Mouse (Mus musculus): ENCODE results near the gene Gm47969. TPM values are rescaled to one million over a fixed set of nuclear protein-coding genes. Genes with fewer than 3 reads are reported as not detected.

The Gm47969 gene
- polyA plus RNA-seq, 1 experiment: not detected

GRCm38 (mm10) chr1:83066577-83066976 lies 21.8 kb downstream of the Gm47969 start:
- H3K27ac ChIP-seq (ENCODE audit: insufficient read depth, low read length): no peak overlapping the region
- H3K4me3 ChIP-seq (ENCODE audit: insufficient read depth, low read length): no peak overlapping the region
- H3K4me1 ChIP-seq (ENCODE audit: control insufficient read depth, insufficient read depth, low read length): no peaks in the 10 kb centered on the region; the same call in 1 of the 2 replicates
- TF ChIP-seq CTCF (IDR thresholded peaks at IDR 0.05; ENCODE audit: extremely low read depth, insufficient read depth, low read length) (no peak), POLR2A (IDR thresholded peaks at IDR 0.05; ENCODE audit: extremely low read depth, insufficient read depth, low read length) (no peak)

DNA sequence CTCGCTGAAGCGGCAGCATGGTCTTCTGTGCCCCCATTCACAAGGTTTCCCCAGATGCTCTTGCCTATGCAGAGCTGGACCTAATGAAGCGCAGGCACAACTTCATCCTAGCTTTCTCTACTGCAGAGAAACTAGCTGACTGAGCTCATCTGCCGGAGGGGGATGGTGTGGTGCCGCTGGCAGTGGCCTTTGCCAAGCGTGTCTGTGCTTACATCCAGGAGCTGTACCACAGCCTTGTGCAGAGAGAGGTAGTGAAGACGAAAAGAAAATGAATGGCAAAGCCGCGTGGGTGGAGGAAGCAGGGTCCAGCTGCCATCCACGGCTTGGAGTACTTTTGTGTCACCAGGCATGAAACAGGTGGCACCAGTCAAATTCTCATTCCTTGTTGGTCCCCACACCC lies 22.5 kb downstream of the Gm47969 start:
- Histone ChIP-seq H3K4me3 (ENCODE audit: insufficient read depth, low read length) (0 out of 2 replicates have a peak overlapping the region, but pooled peaks have one; percentile 4), H3K27ac (ENCODE audit: insufficient read depth, low read length) (no peak overlapping the region), H3K4me1 (ENCODE audit: control insufficient read depth, insufficient read depth, low read length) (no peaks in the 10 kb centered on the region; the same call in 1 of the 2 replicates)
- no peak for TF ChIP-seq CTCF (IDR thresholded peaks at IDR 0.05; ENCODE audit: extremely low read depth, insufficient read depth, low read length)
- no peak for TF ChIP-seq POLR2A (IDR thresholded peaks at IDR 0.05; ENCODE audit: extremely low read depth, insufficient read depth, low read length)

DNA sequence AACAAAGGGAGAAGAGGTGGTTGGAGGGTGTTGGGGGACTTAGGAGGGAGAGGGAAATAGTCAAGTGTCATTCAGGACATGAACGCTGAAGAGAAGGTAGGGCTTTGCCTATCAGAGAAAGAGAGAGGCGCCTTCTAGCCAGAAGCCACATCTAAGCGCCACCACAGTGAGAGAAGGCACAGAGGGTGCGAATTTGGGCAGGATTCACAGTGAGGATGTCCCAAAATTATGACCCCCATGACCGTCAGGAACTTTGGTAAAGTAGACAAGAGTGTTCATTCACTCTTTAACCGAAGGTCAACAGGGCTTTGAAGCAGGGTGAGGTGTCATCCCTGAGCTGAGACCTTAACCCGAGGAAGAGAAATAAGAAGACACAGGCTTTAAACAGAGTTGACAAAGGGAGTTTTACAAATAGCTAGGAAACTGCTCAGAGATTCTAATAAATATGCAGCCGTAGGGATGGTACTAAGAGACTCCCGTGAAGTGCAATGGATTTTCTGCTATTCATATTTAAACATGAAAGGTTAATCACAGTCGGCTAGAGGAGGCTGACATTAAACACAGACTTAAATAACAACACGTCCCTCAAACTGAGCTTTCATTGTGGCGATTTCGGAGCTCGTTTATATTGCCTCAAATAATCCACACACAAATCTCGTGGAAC lies 30.9 kb downstream of the Gm47969 start:
- no peak for TF ChIP-seq CTCF (IDR thresholded peaks at IDR 0.05; ENCODE audit: extremely low read depth, insufficient read depth, low read length)
- TF ChIP-seq POLR2A (IDR thresholded peaks at IDR 0.05; ENCODE audit: extremely low read depth, insufficient read depth, low read length): no peak
- Histone ChIP-seq H3K27ac (ENCODE audit: insufficient read depth, low read length) (no peak overlapping the region), H3K4me1 (ENCODE audit: control insufficient read depth, insufficient read depth, low read length) (no peaks in the 10 kb centered on the region), H3K4me3 (ENCODE audit: insufficient read depth, low read length) (0 out of 2 replicates have a peak overlapping the region, but pooled peaks have one; percentile 1)

GRCm38 (mm10) chr1:83076190-83076917 lies 31.6 kb downstream of the Gm47969 start:
- peak; percentile 66 for TF ChIP-seq CTCF (IDR thresholded peaks at IDR 0.05; ENCODE audit: extremely low read depth, insufficient read depth, low read length)
- no peak for TF ChIP-seq POLR2A (IDR thresholded peaks at IDR 0.05; ENCODE audit: extremely low read depth, insufficient read depth, low read length)
- H3K4me3 ChIP-seq (ENCODE audit: insufficient read depth, low read length): 0 out of 2 replicates have a peak overlapping the region, but pooled peaks have one; percentile 1
- no peak overlapping the region for H3K27ac ChIP-seq (ENCODE audit: insufficient read depth, low read length)
- no peaks in the 10 kb centered on the region for H3K4me1 ChIP-seq (ENCODE audit: control insufficient read depth, insufficient read depth, low read length)

- no peaks in the 10 kb centered on the region for H3K4me1 ChIP-seq (ENCODE audit: control insufficient read depth, insufficient read depth, low read length)
- no peak overlapping the region for H3K27ac ChIP-seq (ENCODE audit: insufficient read depth, low read length)
- TF ChIP-seq POLR2A (IDR thresholded peaks at IDR 0.05; ENCODE audit: extremely low read depth, insufficient read depth, low read length) (no peak), CTCF (IDR thresholded peaks at IDR 0.05; ENCODE audit: extremely low read depth, insufficient read depth, low read length) (no peak)
- no peak overlapping the region for H3K4me3 ChIP-seq (ENCODE audit: insufficient read depth, low read length)
These were observed 32.3 kb downstream of the Gm47969 start for GRCm38 (mm10) chr1:83077016-83077415.

GRCm38 (mm10) chr1:83084790-83085189 lies 40.1 kb downstream of the Gm47969 start:
- no peak for TF ChIP-seq POLR2A (IDR thresholded peaks at IDR 0.05; ENCODE audit: extremely low read depth, insufficient read depth, low read length)
- no peak for TF ChIP-seq CTCF (IDR thresholded peaks at IDR 0.05; ENCODE audit: extremely low read depth, insufficient read depth, low read length)
- Histone ChIP-seq H3K4me3 (ENCODE audit: insufficient read depth, low read length) (no peak overlapping the region), H3K27ac (ENCODE audit: insufficient read depth, low read length) (no peak overlapping the region), H3K4me1 (ENCODE audit: control insufficient read depth, insufficient read depth, low read length) (no peaks in the 10 kb centered on the region)

DNA sequence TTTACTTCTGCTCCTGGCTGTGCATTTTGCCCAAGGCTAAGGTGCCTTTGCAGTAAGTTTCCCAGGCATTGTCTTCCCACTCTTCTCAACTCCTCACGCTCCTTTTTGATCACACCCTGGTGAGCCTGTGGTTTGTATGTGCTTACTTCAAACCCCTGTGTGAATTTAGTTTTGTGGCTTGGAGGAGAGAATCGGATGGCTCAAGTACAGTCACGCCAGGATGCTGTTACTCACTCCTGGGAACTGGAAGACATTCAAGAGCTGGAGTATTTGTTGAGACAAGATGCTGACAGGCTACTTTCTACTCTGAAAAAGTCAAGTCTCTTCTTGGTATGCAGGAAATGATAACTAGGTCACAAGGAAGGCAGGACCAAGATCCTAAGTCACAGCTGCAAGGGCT lies 46.5 kb downstream of the Gm47969 start:
- no peak overlapping the region for H3K27ac ChIP-seq (ENCODE audit: insufficient read depth, low read length)
- H3K4me3 ChIP-seq (ENCODE audit: insufficient read depth, low read length): no peak overlapping the region
- no peak for TF ChIP-seq POLR2A (IDR thresholded peaks at IDR 0.05; ENCODE audit: extremely low read depth, insufficient read depth, low read length)
- no peak for TF ChIP-seq CTCF (IDR thresholded peaks at IDR 0.05; ENCODE audit: extremely low read depth, insufficient read depth, low read length)
- H3K4me1 ChIP-seq (ENCODE audit: control insufficient read depth, insufficient read depth, low read length): no peaks in the 10 kb centered on the region

Other genes starting within 250 kb of the Gm47969 start
- gene Agfg1, start 205.4 kb upstream of the Gm47969 start, polyA plus RNA-seq (2012; rRNA removed): 37.5 and 39.5 TPM in 2 replicates
- 2.1 and 2.2 TPM in 2 replicates for gene A030005L19Rik, start 131.6 kb upstream of the Gm47969 start, polyA plus RNA-seq (2012; rRNA removed)
- 0.19 TPM in 1 of 2 replicates, not detected in the other for gene A030014E15Rik, start 120.0 kb upstream of the Gm47969 start, polyA plus RNA-seq (2012; rRNA removed)
- gene Gm6217, start 113.5 kb upstream of the Gm47969 start, polyA plus RNA-seq (2012; rRNA removed): not detected in 2 replicates
- gene A030003K21Rik, start 101.5 kb upstream of the Gm47969 start, polyA plus RNA-seq (2012; rRNA removed): not detected in 2 replicates
- gene Gm7544, start 88.9 kb upstream of the Gm47969 start, polyA plus RNA-seq (2012; rRNA removed): not detected in 2 replicates
- not detected in 2 replicates for gene Gm47955, start 84.6 kb upstream of the Gm47969 start, polyA plus RNA-seq (2012; rRNA removed)
- not detected in 2 replicates for gene Gm47959, start 44.4 kb upstream of the Gm47969 start, polyA plus RNA-seq (2012; rRNA removed)
- gene Slc19a3, start 6.5 kb upstream of the Gm47969 start, polyA plus RNA-seq (2012; rRNA removed): 3.9 and 5.2 TPM in 2 replicates
- not detected in 2 replicates for gene Krtap28-10, start 2.5 kb upstream of the Gm47969 start, polyA plus RNA-seq (2012; rRNA removed)
- gene A030005K14Rik, start 14.4 kb downstream of the Gm47969 start, polyA plus RNA-seq (2012; rRNA removed): not detected in 2 replicates
- gene Krtap28-13, start 16.0 kb downstream of the Gm47969 start, polyA plus RNA-seq (2012; rRNA removed): 0.30 TPM in 1 of 2 replicates, not detected in the other
- not detected in 2 replicates for gene Ccl20, start 71.8 kb downstream of the Gm47969 start, polyA plus RNA-seq (2012; rRNA removed)
- gene Daw1, start 114.8 kb downstream of the Gm47969 start, polyA plus RNA-seq (2012; rRNA removed): 0.30 and 0.56 TPM in 2 replicates

Measured in cortical plate, adult 2 months (tissue).